Mouse (Mus musculus) bone marrow macrophage, adult 2 months (primary cell): ENCODE measurements around the gene Zfp784.

Experiments
- CTCF ChIP-seq: IDR thresholded peaks from 2 replicates; pipeline ENCODE4 v1.5.1; 2012; ENCODE audit warnings: low read depth, mild to moderate bottlenecking, low read length, moderate library complexity
- POLR2A ChIP-seq: IDR thresholded peaks from 2 replicates; pipeline ENCODE4 v1.6.1; 2012; ENCODE audit warnings: mild to moderate bottlenecking, low read depth, low read length, borderline replicate concordance

DNA sequence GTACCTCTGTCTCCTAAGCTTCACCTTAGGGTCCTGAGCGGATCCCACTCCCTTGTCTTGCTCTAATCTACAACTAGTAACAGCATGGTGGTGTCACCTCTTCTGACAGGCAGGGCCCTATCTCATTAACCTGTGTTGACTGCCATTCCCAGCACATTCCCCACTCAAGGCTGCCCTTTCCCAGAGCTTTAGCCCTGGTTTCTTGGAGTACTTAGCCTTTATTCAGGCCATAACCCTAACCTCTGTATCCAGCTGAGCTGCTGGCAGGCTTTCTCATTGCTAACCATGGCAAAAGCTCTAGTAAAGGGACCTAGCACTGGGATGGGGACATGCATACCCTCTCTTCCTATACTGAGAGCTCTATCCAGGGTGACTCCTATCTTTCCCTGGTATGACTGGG, 20.4 kb upstream of the Zfp784 start:
- TF ChIP-seq POLR2A (no peak), CTCF (no peak)
